Mouse (Mus musculus) cortical plate, adult 2 months (tissue): ENCODE measurements around the gene Farsa. TPM values are rescaled to one million over a fixed set of nuclear protein-coding genes. Genes with fewer than 3 reads are reported as not detected.

Experiments used
- H3K27ac ChIP-seq: fragments of 200-500 bp; 2 replicates; pipeline ENCODE4 v1.5.1; 2012; ENCODE audit warnings: low read length, control low read depth, inconsistent platforms; ENCODE audit not compliant: insufficient read depth
- H3K4me1 ChIP-seq: fragments of 200-500 bp; 2 replicates; pipeline ENCODE4 v1.6.1; 2011; ENCODE audit warnings: low read length; ENCODE audit not compliant: control insufficient read depth, insufficient read depth
- H3K4me3 ChIP-seq: fragments of 200-500 bp; 2 replicates; pipeline ENCODE4 v1.5.1; 2011; ENCODE audit warnings: mild to moderate bottlenecking, low read length, control low read depth; ENCODE audit not compliant: insufficient read depth
- CTCF ChIP-seq: fragments of 200-500 bp; IDR thresholded peaks from 2 replicates; pipeline ENCODE4 v1.5.1; 2011; ENCODE audit warnings: mild to moderate bottlenecking, control low read depth, low read length; ENCODE audit not compliant: insufficient read depth; ENCODE audit errors: extremely low read depth
- POLR2A ChIP-seq: fragments of 200-500 bp; IDR thresholded peaks from 2 replicates; pipeline ENCODE4 v1.6.1; 2011; ENCODE audit warnings: mild to moderate bottlenecking, low read length, control low read depth; ENCODE audit not compliant: insufficient read depth; ENCODE audit errors: extremely low read depth
- polyA plus RNA-seq: library from polyadenylated mRNA; depleted of rRNA; stranded (reverse); fragments of >200 nt; gene quantifications from 2 replicates; pipeline ENCODE4 v1.2.3, GENCODE M21; 2012; rRNA removed

Farsa gene
- polyA plus RNA-seq, 1 experiment, result 58.7 TPM

DNA sequence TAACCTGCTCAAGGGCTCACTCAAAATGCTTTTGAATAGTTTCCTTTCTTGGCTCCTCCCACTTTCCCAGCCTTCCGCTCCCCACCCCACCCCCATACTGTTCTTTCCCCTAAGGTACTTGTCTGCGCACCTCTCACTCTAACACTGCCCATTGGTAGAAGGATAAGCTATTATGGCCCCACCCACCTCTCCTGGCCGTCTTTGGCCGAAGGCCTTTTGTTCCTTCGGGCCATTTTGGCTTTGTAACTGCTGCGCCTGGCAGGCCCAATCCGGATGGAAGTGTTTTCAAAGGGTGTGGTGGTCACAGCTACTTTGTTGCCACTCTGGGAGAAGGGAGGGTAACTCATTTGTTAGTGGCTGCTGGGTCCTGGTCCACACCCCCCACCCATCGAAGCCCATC lies 58.5 kb downstream of the Farsa start:
- no peak for TF ChIP-seq POLR2A
- TF ChIP-seq CTCF, result no peak
- Histone ChIP-seq H3K27ac (no peak overlapping the region), H3K4me1 (0 out of 2 replicates have a peak, but pooled peaks cover 2% of the 10 kb centered on the region), H3K4me3 (no peak overlapping the region)

DNA sequence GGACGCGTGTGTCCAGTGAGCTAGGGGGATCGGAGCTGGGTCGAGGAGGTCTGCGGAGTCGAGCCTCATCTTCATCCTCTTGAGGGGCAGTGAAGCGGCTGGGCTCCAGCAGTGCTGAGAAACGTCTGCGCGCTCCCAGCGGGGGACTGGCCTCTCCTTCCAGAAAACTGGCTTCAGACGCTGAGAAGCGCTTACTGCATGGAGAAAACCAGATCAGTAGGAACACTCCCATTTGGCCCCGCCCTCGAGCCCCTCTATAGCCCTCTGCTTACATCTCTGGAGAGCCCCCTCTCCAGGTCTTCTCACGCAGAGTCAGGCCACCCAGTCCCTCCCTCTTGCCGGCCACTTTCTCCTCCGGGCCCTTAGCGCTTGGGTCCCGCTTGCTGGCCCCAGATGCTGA lies 61.0 kb downstream of the Farsa start:
- Histone ChIP-seq H3K27ac (no peak overlapping the region), H3K4me3 (no peak overlapping the region), H3K4me1 (0 out of 2 replicates have a peak, but pooled peaks cover 2% of the 10 kb centered on the region)
- TF ChIP-seq CTCF, result no peak
- no peak for TF ChIP-seq POLR2A

DNA sequence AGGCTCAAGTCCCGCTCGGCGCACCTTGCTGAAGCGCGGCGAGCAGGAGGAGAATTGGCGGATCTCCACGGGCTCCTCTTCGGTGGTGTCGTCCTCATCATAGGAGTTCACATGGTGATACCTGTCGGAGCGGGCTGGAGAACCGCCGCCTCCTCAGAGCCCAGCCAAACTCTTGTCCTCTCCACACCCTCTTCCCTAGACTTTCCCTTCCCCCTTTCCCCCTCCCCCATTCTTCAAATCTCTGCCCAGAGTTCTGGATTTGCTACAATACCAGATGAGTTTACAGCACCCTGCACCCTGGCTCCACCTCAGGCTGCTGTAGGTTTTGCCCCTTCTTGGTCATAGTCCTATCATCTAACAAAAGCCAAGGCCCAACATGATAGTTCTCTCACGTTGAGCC lies 61.9 kb downstream of the Farsa start:
- Histone ChIP-seq H3K4me1 (no peaks in the 10 kb centered on the region), H3K27ac (no peak overlapping the region), H3K4me3 (no peak overlapping the region)
- no peak for TF ChIP-seq POLR2A

Other genes with a start within 250 kb of the Farsa start
- gene Ier2, start 194.1 kb upstream of the Farsa start, polyA plus RNA-seq, result 9.6 and 13.4 TPM in 2 replicates
- gene Trmt1, start 170.7 kb upstream of the Farsa start, polyA plus RNA-seq, result 145 and 185 TPM in 2 replicates
- 86.5 and 86.7 TPM in 2 replicates for gene Nacc1, start 169.1 kb upstream of the Farsa start, polyA plus RNA-seq
- 3.3 and 3.4 TPM in 2 replicates for gene Lyl1, start 155.5 kb upstream of the Farsa start, polyA plus RNA-seq
- gene G430095P16Rik, start 134.0 kb upstream of the Farsa start, polyA plus RNA-seq, result 0.30 and 0.42 TPM in 2 replicates
- 82.8 and 89.1 TPM in 2 replicates for gene Nfix, start 56.6 kb upstream of the Farsa start, polyA plus RNA-seq
- 14.9 and 16.0 TPM in 2 replicates for gene Dand5, start 34.2 kb upstream of the Farsa start, polyA plus RNA-seq
- gene Gadd45gip1, start 25.5 kb upstream of the Farsa start, polyA plus RNA-seq, result 26.0 and 31.2 TPM in 2 replicates
- 84.7 and 85.9 TPM in 2 replicates for gene Rad23a, start 16.3 kb upstream of the Farsa start, polyA plus RNA-seq
- gene Calr, start 10.1 kb upstream of the Farsa start, polyA plus RNA-seq, result 437 and 467 TPM in 2 replicates
- gene Syce2, start 15.1 kb downstream of the Farsa start, polyA plus RNA-seq, result 3.7 and 4.2 TPM in 2 replicates
- gene Gcdh, start 36.9 kb downstream of the Farsa start, polyA plus RNA-seq, result 81.5 and 91.9 TPM in 2 replicates
- 0.23 and 0.35 TPM in 2 replicates for gene Klf1, start 44.9 kb downstream of the Farsa start, polyA plus RNA-seq
- 6.1 and 6.7 TPM in 2 replicates for gene Dnase2a, start 51.6 kb downstream of the Farsa start, polyA plus RNA-seq
- gene Mast1, start 80.4 kb downstream of the Farsa start, polyA plus RNA-seq, result 76.0 and 79.7 TPM in 2 replicates
- gene Rtbdn, start 90.0 kb downstream of the Farsa start, polyA plus RNA-seq, result 6.0 and 6.1 TPM in 2 replicates
- gene Gm49661, start 112.4 kb downstream of the Farsa start, polyA plus RNA-seq, result not detected in 2 replicates
- gene Prdx2, start 112.6 kb downstream of the Farsa start, polyA plus RNA-seq, result 287 TPM in 2 replicates
- gene Rnaseh2a, start 112.8 kb downstream of the Farsa start, polyA plus RNA-seq, result 37.3 and 37.7 TPM in 2 replicates
- gene Junb, start 121.7 kb downstream of the Farsa start, polyA plus RNA-seq, result 57.5 and 81.7 TPM in 2 replicates
- gene Hook2, start 133.6 kb downstream of the Farsa start, polyA plus RNA-seq, result 15.6 and 19.2 TPM in 2 replicates
- gene Best2, start 157.5 kb downstream of the Farsa start, polyA plus RNA-seq, result not detected in 2 replicates
- 267 and 268 TPM in 2 replicates for gene Asna1, start 168.3 kb downstream of the Farsa start, polyA plus RNA-seq
- gene Trir, start 169.8 kb downstream of the Farsa start, polyA plus RNA-seq, result 118 and 119 TPM in 2 replicates
- 110 and 112 TPM in 2 replicates for gene Tnpo2, start 179.9 kb downstream of the Farsa start, polyA plus RNA-seq
- gene Fbxw9, start 203.1 kb downstream of the Farsa start, polyA plus RNA-seq, result 45.1 and 45.8 TPM in 2 replicates
- not detected in 2 replicates for gene Gm5741, start 211.0 kb downstream of the Farsa start, polyA plus RNA-seq
- gene Dhps, start 214.8 kb downstream of the Farsa start, polyA plus RNA-seq, result 70.6 and 74.6 TPM in 2 replicates
- gene Wdr83os, start 223.8 kb downstream of the Farsa start, polyA plus RNA-seq, result 120 and 139 TPM in 2 replicates
- 54.7 and 56.4 TPM in 2 replicates for gene Wdr83, start 224.3 kb downstream of the Farsa start, polyA plus RNA-seq
- 49.2 and 50.1 TPM in 2 replicates for gene Man2b1, start 226.3 kb downstream of the Farsa start, polyA plus RNA-seq